12 mouse cellular contexts compared by ENCODE assay signal in genomic region chr14:98071877-98072276, GRCm38 (mm10).
DNase-seq lines count a peak whose midpoint lies in the region; ATAC-seq and TF ChIP-seq lines count a peak whose summit lies in the region.
"Had no signal": no experiment of that assay in that cellular context is flagged by ENCODE, and none has a peak within 500 bp of the region (broad histone marks: within the 10 kb centered on the region; RNA-seq: fewer than 3 reads in every experiment).

No protein-coding gene starts in this region.

- H3K4me1 ChIP-seq in kidney, postnatal 0 days (replicated peaks; ENCODE audit: insufficient read depth, low read length): peaks cover 23% of the 10 kb centered on the region

- no peak overlapping the region for H3K9ac ChIP-seq in kidney, postnatal 0 days (ENCODE audit: low read depth, low read length)

- peak; percentile 79 for ATAC-seq in kidney, postnatal 0 days (replicated peaks; ENCODE audit: low FRiP score, low read depth)

- no peak overlapping the region for H3K4me3 ChIP-seq in kidney, postnatal 0 days (replicated peaks; ENCODE audit: low read depth, low read length)
- no peak overlapping the region for H3K4me3 ChIP-seq in layer of hippocampus, adult 2 months
- H3K4me3 ChIP-seq: myocyte had no signal

- no peaks in the 10 kb centered on the region for H3K27me3 ChIP-seq in kidney, postnatal 0 days (ENCODE audit: insufficient read depth, low read length)

- H3K36me3 ChIP-seq in kidney, postnatal 0 days (ENCODE audit: insufficient read depth, low read length): no peaks in the 10 kb centered on the region
- H3K36me3 ChIP-seq: G1E had no signal

- peak; percentile 60 for DNase-seq in retina, postnatal 1 day
- DNase-seq in retina, embryonic 14.5 days (ENCODE audit: low spot score): no peak
- DNase-seq in forelimb bud, embryonic 11.5 days (ENCODE audit: low read depth, low spot score): peak; percentile 46
- peak; percentile 52 for DNase-seq in kidney, postnatal 0 days (ENCODE audit: low spot score)
- no peak for DNase-seq in lung, postnatal 4 days
- DNase-seq in layer of hippocampus, adult 2 months (ENCODE audit: low spot score in 2 of 2): no peak
- no peak for DNase-seq in left cerebral cortex, postnatal 36 days (ENCODE audit: low spot score in 2 of 2)
- DNase-seq: adrenal gland, adult 2 months; cerebellum, adult 18-20 months; lung, adult 18-20 months had no signal

- no peak for TF ChIP-seq CTCF in kidney, postnatal 0 days (IDR thresholded peaks at IDR 0.05; ENCODE audit: low read depth)
- no peak for TF ChIP-seq CTCF in layer of hippocampus, adult 2 months (conservative IDR thresholded peaks at IDR 0.05)

- peak overlapping the region; percentile 61; the same call in 1 of the 2 replicates for H3K27ac ChIP-seq in kidney, postnatal 0 days
- H3K27ac ChIP-seq in layer of hippocampus, adult 2 months: no peak overlapping the region

- H3K4me2 ChIP-seq in kidney, postnatal 0 days (ENCODE audit: low read length): no peak overlapping the region

- 5% methylated on average over 4 of the region's 4 CpGs for WGBS in kidney, postnatal 0 days

- H3K9me3 ChIP-seq in kidney, postnatal 0 days (replicated peaks; ENCODE audit: low read length): no peaks in the 10 kb centered on the region

- intact Hi-C loops in left cerebral cortex, postnatal 36 days (cut with DNase I): no loop called here

Comparison
In these comparisons a context has a peak if more than half of its experiments do, and no peak if none do; other contexts are left out.
1. DNase-seq: peak in retina, postnatal 1 day (single experiment), forelimb bud, embryonic 11.5 days (single experiment) and kidney, postnatal 0 days (single experiment); none in retina, embryonic 14.5 days (single experiment), lung, postnatal 4 days (0 of 2), layer of hippocampus, adult 2 months (0 of 2) and left cerebral cortex, postnatal 36 days (0 of 2).